Mouse (Mus musculus): ENCODE measurements around the gene E2f4. TPM values are rescaled to one million over a fixed set of nuclear protein-coding genes. Genes with fewer than 3 reads are reported as not detected.

E2f4 gene
- polyA plus RNA-seq, 1 experiment from 2014 or later: 81.9 TPM

GRCm38 (mm10) chr8:105266775-105267174 is 30.7 kb upstream of the E2f4 start:
- no peak overlapping the region for H3K9ac ChIP-seq (ENCODE audit: low read depth, low read length)
- no peak overlapping the region for H3K4me3 ChIP-seq (ENCODE audit: low read depth, low read length)
- H3K4me2 ChIP-seq: no peak overlapping the region
- no peak overlapping the region for H3K27ac ChIP-seq (ENCODE audit: low read depth, low read length)
- H3K27me3 ChIP-seq (ENCODE audit: control insufficient read depth, insufficient read depth, low read length): peaks cover 64% of the 10 kb centered on the region
- WGBS (ENCODE audit: insufficient replicate concordance): 19% methylated on average over 13 of the region's 13 CpGs
- no peak for ATAC-seq (replicated peaks; ENCODE audit: insufficient number of reproducible peaks, low FRiP score, low TSS enrichment)
- peaks cover 23% of the 10 kb centered on the region for H3K4me1 ChIP-seq (ENCODE audit: control insufficient read depth, insufficient read depth, low read length)
- H3K36me3 ChIP-seq (ENCODE audit: control insufficient read depth, insufficient read depth, low read length): no peaks in the 10 kb centered on the region
- peaks cover 5% of the 10 kb centered on the region; the same call in 1 of the 2 replicates for H3K9me3 ChIP-seq (replicated peaks; ENCODE audit: control insufficient read depth, low read length)

- H3K36me3 ChIP-seq (ENCODE audit: control insufficient read depth, insufficient read depth, low read length): no peaks in the 10 kb centered on the region
- peak overlapping the region; percentile 58 for H3K9ac ChIP-seq (ENCODE audit: low read depth, low read length)
- peak; percentile 18; the same call in 1 of the 2 replicates for ATAC-seq (replicated peaks; ENCODE audit: insufficient number of reproducible peaks, low FRiP score, low TSS enrichment)
- H3K4me1 ChIP-seq (ENCODE audit: control insufficient read depth, insufficient read depth, low read length): peaks cover 23% of the 10 kb centered on the region
- H3K27me3 ChIP-seq (ENCODE audit: control insufficient read depth, insufficient read depth, low read length): peaks cover 77% of the 10 kb centered on the region
- peak overlapping the region; percentile 48 for H3K4me3 ChIP-seq (ENCODE audit: low read depth, low read length)
- H3K9me3 ChIP-seq (replicated peaks; ENCODE audit: control insufficient read depth, low read length): peaks cover 5% of the 10 kb centered on the region; the same call in 1 of the 2 replicates
- peak overlapping the region; percentile 74 for H3K4me2 ChIP-seq
- H3K27ac ChIP-seq (ENCODE audit: low read depth, low read length): no peak overlapping the region
- under 1% methylated on average over 65 of the region's 65 CpGs for WGBS (ENCODE audit: insufficient replicate concordance)
Measured at GRCm38 (mm10) chr8:105268342-105269074, 29.0 kb upstream of the E2f4 start.

DNA sequence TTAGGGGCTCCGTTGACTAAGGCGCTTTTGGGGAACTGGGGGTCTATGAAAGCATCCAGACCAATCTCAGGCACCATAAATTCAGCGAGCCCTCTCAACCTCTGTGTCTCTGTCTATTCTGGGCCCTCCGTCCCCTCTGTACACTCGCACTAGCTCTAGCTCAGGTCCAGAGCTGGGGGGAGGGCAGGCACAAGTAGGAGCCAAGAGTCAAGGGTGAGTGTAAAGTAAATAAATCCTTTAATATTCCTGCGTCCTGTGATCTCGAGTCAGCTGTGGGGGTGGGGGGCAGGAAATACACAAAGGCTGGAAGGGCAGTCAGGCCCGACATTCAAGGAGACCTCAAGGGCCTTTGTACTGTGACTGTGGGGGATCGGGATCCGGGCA is 28.4 kb upstream of the E2f4 start:
- no peaks in the 10 kb centered on the region for H3K36me3 ChIP-seq (ENCODE audit: control insufficient read depth, insufficient read depth, low read length)

DNA sequence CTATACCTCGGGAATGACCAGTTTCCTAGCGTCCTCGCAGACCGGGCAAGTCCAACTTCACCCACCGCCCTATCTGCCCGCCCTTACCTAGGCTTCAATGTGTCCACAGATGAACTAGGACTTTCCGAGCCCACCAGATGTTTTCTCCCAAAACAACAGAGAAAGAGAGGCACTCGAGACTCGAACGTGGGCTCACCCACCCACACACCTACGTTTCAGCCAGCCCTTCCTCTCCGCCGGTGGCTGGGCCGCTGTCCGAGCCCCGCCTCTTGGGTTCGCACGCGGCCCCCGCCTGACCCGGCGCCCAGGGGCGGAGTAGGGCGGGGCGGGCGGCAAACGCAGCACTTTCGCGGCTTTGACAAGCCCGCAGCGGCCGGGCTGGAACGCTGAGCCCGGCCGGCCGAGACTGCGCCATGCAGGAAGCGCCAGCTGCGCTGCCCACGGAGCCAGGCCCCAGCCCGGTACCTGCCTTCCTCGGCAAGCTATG is 28.0 kb upstream of the E2f4 start, which contains the start of gene Hsf4:
TSS of gene Hsf4 (plus strand) at position 341 of the 487 bp plus-strand sequence.
- under 1% methylated on average over 42 of the region's 42 CpGs for WGBS (ENCODE audit: insufficient replicate concordance)
- H3K4me2 ChIP-seq: peak within 1 kb of the TSS; percentile 74
- peaks cover 86% of the 10 kb centered on the region for H3K27me3 ChIP-seq (ENCODE audit: control insufficient read depth, insufficient read depth, low read length)
- ATAC-seq (replicated peaks; ENCODE audit: insufficient number of reproducible peaks, low FRiP score, low TSS enrichment): no peak; the same call in 1 of the 2 replicates
- H3K9me3 ChIP-seq (replicated peaks; ENCODE audit: control insufficient read depth, low read length): peaks cover 5% of the 10 kb centered on the region; the same call in 1 of the 2 replicates
- H3K4me1 ChIP-seq (ENCODE audit: control insufficient read depth, insufficient read depth, low read length): peaks cover 23% of the 10 kb centered on the region
- peak within 1 kb of the TSS; percentile 48 for H3K4me3 ChIP-seq (ENCODE audit: low read depth, low read length)
- H3K9ac ChIP-seq (ENCODE audit: low read depth, low read length): peak within 1 kb of the TSS; percentile 58
- no peak within 1 kb of the TSS for H3K27ac ChIP-seq (ENCODE audit: low read depth, low read length)
- H3K36me3 ChIP-seq (ENCODE audit: control insufficient read depth, insufficient read depth, low read length): no peaks in the 10 kb centered on the region

More for the DNA sequence above, 28.4 kb upstream of the E2f4 start:
- WGBS (ENCODE audit: insufficient replicate concordance): 2% methylated on average over 10 of the region's 10 CpGs
- Histone ChIP-seq H3K4me1 (ENCODE audit: control insufficient read depth, insufficient read depth, low read length) (peaks cover 23% of the 10 kb centered on the region), H3K9me3 (replicated peaks; ENCODE audit: control insufficient read depth, low read length) (peaks cover 5% of the 10 kb centered on the region; the same call in 1 of the 2 replicates), H3K9ac (ENCODE audit: low read depth, low read length) (peak overlapping the region; percentile 58; the same call in 1 of the 2 replicates), H3K4me3 (ENCODE audit: low read depth, low read length) (peak overlapping the region; percentile 48), H3K27me3 (ENCODE audit: control insufficient read depth, insufficient read depth, low read length) (peaks cover 82% of the 10 kb centered on the region), H3K27ac (ENCODE audit: low read depth, low read length) (no peak overlapping the region), H3K4me2 (peak overlapping the region; percentile 74)
- ATAC-seq (replicated peaks; ENCODE audit: insufficient number of reproducible peaks, low FRiP score, low TSS enrichment): no peak

DNA sequence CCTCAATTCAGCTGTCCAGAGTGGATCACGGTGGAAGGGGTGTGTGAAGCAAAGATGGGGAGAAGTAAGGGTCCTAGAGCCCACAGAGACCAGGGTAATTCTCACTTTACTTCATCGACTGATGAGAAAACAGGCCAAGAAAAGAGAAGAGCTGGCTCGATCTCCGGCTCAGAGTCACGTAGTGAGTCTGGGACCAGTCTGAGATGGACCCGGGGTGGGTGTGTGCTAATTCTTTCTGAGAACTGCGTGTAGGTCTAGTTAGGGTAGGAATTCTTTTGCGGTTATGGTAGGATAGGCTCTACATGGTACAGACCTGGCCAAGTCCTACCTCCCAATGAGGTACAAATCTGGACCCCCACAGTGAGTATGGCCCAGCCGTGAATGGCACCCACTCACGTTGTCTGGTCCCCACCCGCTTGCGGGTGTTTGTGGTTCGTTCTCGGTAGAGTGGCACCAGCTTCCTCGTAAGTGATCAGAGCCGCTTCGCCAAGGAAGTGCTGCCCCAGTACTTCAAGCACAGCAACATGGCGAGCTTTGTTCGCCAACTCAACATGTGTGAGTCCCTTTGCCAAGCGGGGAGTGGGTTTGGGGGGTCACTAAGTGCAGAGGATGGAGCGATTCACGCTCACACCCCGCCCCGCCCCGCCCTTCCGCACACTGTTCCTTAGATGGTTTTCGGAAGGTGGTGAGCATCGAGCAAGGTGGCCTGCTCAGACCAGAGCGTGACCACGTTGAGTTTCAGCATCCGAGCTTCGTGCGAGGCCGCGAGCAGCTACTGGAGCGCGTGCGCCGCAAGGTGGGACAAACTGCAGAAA is 27.2 kb upstream of the E2f4 start:
- Histone ChIP-seq H3K27me3 (ENCODE audit: control insufficient read depth, insufficient read depth, low read length) (peaks cover 94% of the 10 kb centered on the region), H3K4me2 (peak overlapping the region; percentile 74), H3K4me1 (ENCODE audit: control insufficient read depth, insufficient read depth, low read length) (peaks cover 21% of the 10 kb centered on the region), H3K36me3 (ENCODE audit: control insufficient read depth, insufficient read depth, low read length) (no peaks in the 10 kb centered on the region), H3K27ac (ENCODE audit: low read depth, low read length) (no peak overlapping the region), H3K9me3 (replicated peaks; ENCODE audit: control insufficient read depth, low read length) (peaks cover 5% of the 10 kb centered on the region; the same call in 1 of the 2 replicates), H3K9ac (ENCODE audit: low read depth, low read length) (peak overlapping the region; percentile 58), H3K4me3 (ENCODE audit: low read depth, low read length) (peak overlapping the region; percentile 48)
- ATAC-seq (replicated peaks; ENCODE audit: insufficient number of reproducible peaks, low FRiP score, low TSS enrichment): no peak; the same call in 1 of the 2 replicates
- WGBS (ENCODE audit: insufficient replicate concordance): 3% methylated on average over 39 of the region's 39 CpGs

DNA sequence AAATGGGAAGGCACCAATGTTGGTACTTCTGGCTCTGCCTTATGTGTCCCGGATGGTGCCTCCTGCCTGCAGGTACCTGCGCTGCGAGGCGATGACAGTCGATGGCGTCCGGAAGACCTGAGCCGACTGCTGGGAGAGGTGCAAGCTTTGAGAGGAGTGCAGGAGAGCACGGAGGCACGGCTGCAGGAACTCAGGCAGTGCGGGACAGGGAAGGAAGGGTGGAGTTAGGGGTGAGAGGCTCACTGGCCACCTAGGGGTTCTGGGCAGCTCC is 26.6 kb upstream of the E2f4 start:
- WGBS (ENCODE audit: insufficient replicate concordance): under 1% methylated on average over 11 of the region's 11 CpGs
- no peak overlapping the region for H3K4me3 ChIP-seq (ENCODE audit: low read depth, low read length)
- peaks cover 5% of the 10 kb centered on the region; the same call in 1 of the 2 replicates for H3K9me3 ChIP-seq (replicated peaks; ENCODE audit: control insufficient read depth, low read length)
- H3K9ac ChIP-seq (ENCODE audit: low read depth, low read length): no peak overlapping the region
- peaks cover 23% of the 10 kb centered on the region for H3K4me1 ChIP-seq (ENCODE audit: control insufficient read depth, insufficient read depth, low read length)
- peaks cover 98% of the 10 kb centered on the region for H3K27me3 ChIP-seq (ENCODE audit: control insufficient read depth, insufficient read depth, low read length)
- no peak overlapping the region for H3K27ac ChIP-seq (ENCODE audit: low read depth, low read length)
- peak overlapping the region; percentile 20; the same call in 1 of the 2 replicates for H3K4me2 ChIP-seq
- no peaks in the 10 kb centered on the region for H3K36me3 ChIP-seq (ENCODE audit: control insufficient read depth, insufficient read depth, low read length)
- no peak for ATAC-seq (replicated peaks; ENCODE audit: insufficient number of reproducible peaks, low FRiP score, low TSS enrichment)

DNA sequence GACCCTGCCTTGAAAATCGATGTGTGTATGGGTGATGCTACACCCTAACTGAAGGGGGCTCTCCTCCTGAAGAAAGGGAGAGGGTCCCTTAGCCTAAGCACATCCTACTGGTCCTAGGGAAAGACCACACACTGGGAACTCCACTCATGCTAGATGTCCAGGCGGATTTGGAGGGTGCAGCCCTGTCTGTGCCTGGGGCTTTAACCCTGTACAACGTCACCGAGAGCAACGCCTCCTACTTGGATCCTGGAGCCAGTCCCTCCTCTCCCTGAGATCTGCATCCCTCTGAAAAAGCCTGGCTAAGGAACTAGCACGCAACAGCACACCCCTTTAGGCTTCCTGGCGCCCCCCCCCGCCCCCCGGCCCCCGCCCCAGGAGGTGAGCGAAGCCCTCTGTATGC is 22.1 kb upstream of the E2f4 start:
- Histone ChIP-seq H3K27me3 (ENCODE audit: control insufficient read depth, insufficient read depth, low read length) (peaks cover 91% of the 10 kb centered on the region), H3K27ac (ENCODE audit: low read depth, low read length) (no peak overlapping the region), H3K4me2 (peak overlapping the region; percentile 81), H3K36me3 (ENCODE audit: control insufficient read depth, insufficient read depth, low read length) (no peaks in the 10 kb centered on the region), H3K4me3 (ENCODE audit: low read depth, low read length) (peak overlapping the region; percentile 41), H3K9ac (ENCODE audit: low read depth, low read length) (no peak overlapping the region), H3K9me3 (replicated peaks; ENCODE audit: control insufficient read depth, low read length) (no peaks in the 10 kb centered on the region), H3K4me1 (ENCODE audit: control insufficient read depth, insufficient read depth, low read length) (peaks cover 14% of the 10 kb centered on the region)
- ATAC-seq (replicated peaks; ENCODE audit: insufficient number of reproducible peaks, low FRiP score, low TSS enrichment): no peak
- WGBS (ENCODE audit: insufficient replicate concordance): 8% methylated on average over 11 of the region's 11 CpGs

DNA sequence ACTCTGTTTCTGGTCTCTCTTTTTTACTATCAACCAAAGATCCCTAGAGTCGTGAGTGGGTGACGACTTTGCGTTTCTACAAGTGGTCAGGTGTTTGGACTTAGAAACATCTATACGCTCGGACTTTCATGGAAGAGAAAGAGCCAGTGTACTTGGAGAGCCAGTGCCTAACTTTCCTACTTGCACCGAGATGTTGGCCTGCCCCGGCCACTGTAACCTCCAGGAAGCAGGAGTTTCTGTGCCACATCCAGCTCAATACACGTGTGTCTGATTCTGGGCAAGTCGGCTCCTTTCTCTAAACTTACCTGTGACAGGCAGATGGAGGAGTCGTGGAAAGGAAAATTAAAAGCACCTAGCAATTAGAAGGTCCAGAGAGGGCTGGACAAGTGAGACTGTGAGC is 21.6 kb upstream of the E2f4 start, which contains the start of gene Nol3:
TSS of gene Nol3 (plus strand) at position 301 of the 400 bp plus-strand sequence.
- H3K9me3 ChIP-seq (replicated peaks; ENCODE audit: control insufficient read depth, low read length): no peaks in the 10 kb centered on the region
- H3K36me3 ChIP-seq (ENCODE audit: control insufficient read depth, insufficient read depth, low read length): no peaks in the 10 kb centered on the region
- ATAC-seq (replicated peaks; ENCODE audit: insufficient number of reproducible peaks, low FRiP score, low TSS enrichment): no peak
- peak within 1 kb of the TSS; percentile 57; the same call in 1 of the 2 replicates for H3K9ac ChIP-seq (ENCODE audit: low read depth, low read length)
- WGBS (ENCODE audit: insufficient replicate concordance): 10% methylated on average over 10 of the region's 10 CpGs
- no peak within 1 kb of the TSS for H3K27ac ChIP-seq (ENCODE audit: low read depth, low read length)
- peaks cover 11% of the 10 kb centered on the region for H3K4me1 ChIP-seq (ENCODE audit: control insufficient read depth, insufficient read depth, low read length)
- peaks cover 90% of the 10 kb centered on the region for H3K27me3 ChIP-seq (ENCODE audit: control insufficient read depth, insufficient read depth, low read length)
- H3K4me2 ChIP-seq: peak within 1 kb of the TSS; percentile 81
- H3K4me3 ChIP-seq (ENCODE audit: low read depth, low read length): peak within 1 kb of the TSS; percentile 41
